Mouse (Mus musculus) heart, embryonic 10.5 days (tissue): ENCODE results near the gene Spdye4c. TPM values are rescaled to one million over a fixed set of nuclear protein-coding genes. Genes with fewer than 3 reads are reported as not detected.

Source experiments
- DNase-seq: peaks from one replicate; pipeline ENCODE4 v3.0.0-alpha.2; 2017; ENCODE audit warnings: low spot score
- H3K27ac ChIP-seq: fragments of 300-500 bp; sonication (generic); 2 replicates; pipeline ENCODE4 v1.5.1; 2016; ENCODE audit warnings: mild to moderate bottlenecking
- H3K27me3 ChIP-seq: fragments of 300-500 bp; sonication (generic); 2 replicates; pipeline ENCODE4 v1.6.1; 2016; ENCODE audit warnings: mild to moderate bottlenecking; ENCODE audit not compliant: poor library complexity, insufficient read depth, severe bottlenecking
- H3K36me3 ChIP-seq: fragments of 300-500 bp; sonication (generic); 2 replicates; pipeline ENCODE4 v1.6.1; 2016; ENCODE audit warnings: mild to moderate bottlenecking, moderate library complexity
- H3K4me1 ChIP-seq: fragments of 300-500 bp; sonication (generic); 2 replicates; pipeline ENCODE4 v1.6.1; 2016; ENCODE audit warnings: mild to moderate bottlenecking
- H3K4me3 ChIP-seq: fragments of 300-500 bp; sonication (generic); 2 replicates; pipeline ENCODE4 v1.5.1; 2016; ENCODE audit warnings: mild to moderate bottlenecking, moderate library complexity
- H3K9me3 ChIP-seq: fragments of 300-500 bp; sonication (generic); 2 replicates; pipeline ENCODE4 v1.6.1; 2016; ENCODE audit warnings: mild to moderate bottlenecking, moderate library complexity
- WGBS: fragments of 180-500 bp; shearing (Covaris S2); methylation state at CpG from one replicate; pipeline ENCODE4 v1.1.7; 2016; 5-methylcytosine and 5-hydroxymethylcytosine counted together
- polyA plus RNA-seq: library from polyadenylated mRNA; unstranded; fragments of >200 nt; fragmentation: Nextera tagmentation; extraction: Ambion mirVana; gene quantifications from 2 replicates; pipeline ENCODE4 v1.2.1, GENCODE M21; 2016

Gene Spdye4c
- polyA plus RNA-seq, 1 experiment from 2014 or later: not detected

GRCm38 (mm10) chr2:128566304-128567147 is 24.5 kb upstream of the Spdye4c start:
- Histone ChIP-seq H3K4me1 (peaks cover 18% of the 10 kb centered on the region), H3K27ac (0 out of 2 replicates have a peak overlapping the region, but pooled peaks have one; percentile 37), H3K36me3 (no peaks in the 10 kb centered on the region), H3K4me3 (no peak overlapping the region), H3K27me3 (no peaks in the 10 kb centered on the region), H3K9me3 (no peaks in the 10 kb centered on the region)
- no peak for DNase-seq
- 65% methylated on average over 10 of the region's 10 CpGs for WGBS

GRCm38 (mm10) chr2:128568018-128568417 is 23.0 kb upstream of the Spdye4c start:
- Histone ChIP-seq H3K27ac (no peak overlapping the region), H3K9me3 (no peaks in the 10 kb centered on the region), H3K36me3 (no peaks in the 10 kb centered on the region), H3K4me3 (no peak overlapping the region), H3K4me1 (peaks cover 18% of the 10 kb centered on the region), H3K27me3 (no peaks in the 10 kb centered on the region)
- WGBS: 72% methylated on average over 6 of the region's 6 CpGs
- DNase-seq: no peak

- H3K4me1 ChIP-seq: peaks cover 18% of the 10 kb centered on the region
- no peaks in the 10 kb centered on the region for H3K36me3 ChIP-seq
- no peak overlapping the region for H3K27ac ChIP-seq
- H3K9me3 ChIP-seq: no peaks in the 10 kb centered on the region
- H3K4me3 ChIP-seq: no peak overlapping the region
- 37% methylated on average over 4 of the region's 4 CpGs for WGBS
- H3K27me3 ChIP-seq: no peaks in the 10 kb centered on the region
- no peak for DNase-seq
Measured at GRCm38 (mm10) chr2:128568490-128568889, 22.5 kb upstream of the Spdye4c start.

- whole genome bisulfite sequencing: 78% methylated on average over 4 of the region's 4 CpGs
- no peak for DNase-seq
Measured at GRCm38 (mm10) chr2:128571001-128571400, 20.0 kb upstream of the Spdye4c start.

GRCm38 (mm10) chr2:128572726-128573624 is 18.0 kb upstream of the Spdye4c start:
- Histone ChIP-seq H3K27me3 (no peaks in the 10 kb centered on the region), H3K9me3 (no peaks in the 10 kb centered on the region), H3K27ac (no peak overlapping the region), H3K4me3 (no peak overlapping the region), H3K4me1 (0 out of 2 replicates have a peak, but pooled peaks cover 2% of the 10 kb centered on the region), H3K36me3 (no peaks in the 10 kb centered on the region)
- 46% methylated on average over 16 of the region's 16 CpGs for WGBS
- peak; percentile 81 for DNase-seq

More at GRCm38 (mm10) chr2:128571001-128571400, 20.0 kb upstream of the Spdye4c start:
- H3K4me1 ChIP-seq: peaks cover 11% of the 10 kb centered on the region
- no peaks in the 10 kb centered on the region for H3K27me3 ChIP-seq
- H3K9me3 ChIP-seq: no peaks in the 10 kb centered on the region
- no peaks in the 10 kb centered on the region for H3K36me3 ChIP-seq
- H3K27ac ChIP-seq: no peak overlapping the region
- H3K4me3 ChIP-seq: no peak overlapping the region

GRCm38 (mm10) chr2:128582881-128583280 is 8.1 kb upstream of the Spdye4c start:
- Histone ChIP-seq H3K4me1 (no peaks in the 10 kb centered on the region), H3K9me3 (no peaks in the 10 kb centered on the region), H3K27me3 (no peaks in the 10 kb centered on the region), H3K36me3 (no peaks in the 10 kb centered on the region), H3K4me3 (no peak overlapping the region), H3K27ac (no peak overlapping the region)
- no peak for DNase-seq
- 79% methylated on average over 5 of the region's 5 CpGs for WGBS

- Histone ChIP-seq H3K4me1 (no peaks in the 10 kb centered on the region), H3K36me3 (no peaks in the 10 kb centered on the region), H3K27ac (no peak overlapping the region), H3K9me3 (no peaks in the 10 kb centered on the region), H3K27me3 (no peaks in the 10 kb centered on the region), H3K4me3 (no peak overlapping the region)
- WGBS: 78% methylated on average over 7 of the region's 7 CpGs
- no peak for DNase-seq
Measured at GRCm38 (mm10) chr2:128592301-128592700, 1.3 kb downstream of the Spdye4c start.

GRCm38 (mm10) chr2:128601534-128601933 is 10.5 kb downstream of the Spdye4c start:
- H3K4me3 ChIP-seq: no peak overlapping the region
- peaks cover 4% of the 10 kb centered on the region; the same call in 1 of the 2 replicates for H3K27me3 ChIP-seq
- 37% methylated on average over 2 of the region's 2 CpGs for WGBS
- no peaks in the 10 kb centered on the region for H3K36me3 ChIP-seq
- H3K4me1 ChIP-seq: 0 out of 2 replicates have a peak, but pooled peaks cover 5% of the 10 kb centered on the region
- peak; percentile 61 for DNase-seq
- H3K27ac ChIP-seq: no peak overlapping the region
- no peaks in the 10 kb centered on the region for H3K9me3 ChIP-seq

- no peak for DNase-seq
- Histone ChIP-seq H3K4me1 (no peaks in the 10 kb centered on the region), H3K27ac (no peak overlapping the region), H3K27me3 (no peaks in the 10 kb centered on the region), H3K36me3 (peaks cover 44% of the 10 kb centered on the region), H3K9me3 (no peaks in the 10 kb centered on the region), H3K4me3 (no peak overlapping the region)
- whole genome bisulfite sequencing: 84% methylated on average over 5 of the region's 5 CpGs
Measured at GRCm38 (mm10) chr2:128609286-128609685, 18.3 kb downstream of the Spdye4c start.

- Histone ChIP-seq H3K27ac (no peak overlapping the region), H3K4me1 (no peaks in the 10 kb centered on the region), H3K27me3 (no peaks in the 10 kb centered on the region), H3K4me3 (no peak overlapping the region), H3K9me3 (no peaks in the 10 kb centered on the region), H3K36me3 (peaks cover 58% of the 10 kb centered on the region)
- no peak for DNase-seq
- 91% methylated on average over 8 of the region's 8 CpGs for WGBS
Measured at GRCm38 (mm10) chr2:128611178-128611577, 20.2 kb downstream of the Spdye4c start.

GRCm38 (mm10) chr2:128612275-128612674 is 21.3 kb downstream of the Spdye4c start:
- Histone ChIP-seq H3K9me3 (no peaks in the 10 kb centered on the region), H3K36me3 (peaks cover 68% of the 10 kb centered on the region), H3K4me3 (no peak overlapping the region), H3K4me1 (no peaks in the 10 kb centered on the region), H3K27ac (no peak overlapping the region), H3K27me3 (no peaks in the 10 kb centered on the region)
- 92% methylated on average over 7 of the region's 7 CpGs for WGBS
- DNase-seq: no peak

GRCm38 (mm10) chr2:128613365-128613764 is 22.4 kb downstream of the Spdye4c start:
- Histone ChIP-seq H3K4me1 (no peaks in the 10 kb centered on the region), H3K4me3 (no peak overlapping the region), H3K27me3 (no peaks in the 10 kb centered on the region), H3K9me3 (no peaks in the 10 kb centered on the region), H3K27ac (no peak overlapping the region), H3K36me3 (peaks cover 78% of the 10 kb centered on the region)
- 80% methylated on average over 5 of the region's 5 CpGs for WGBS
- DNase-seq: no peak

GRCm38 (mm10) chr2:128615366-128615765 is 24.4 kb downstream of the Spdye4c start:
- 95% methylated on average over 4 of the region's 4 CpGs for WGBS
- Histone ChIP-seq H3K27me3 (no peaks in the 10 kb centered on the region), H3K9me3 (no peaks in the 10 kb centered on the region), H3K4me1 (no peaks in the 10 kb centered on the region), H3K4me3 (no peak overlapping the region), H3K36me3 (peaks cover 90% of the 10 kb centered on the region), H3K27ac (no peak overlapping the region)
- no peak for DNase-seq
